Mouse (Mus musculus) NIH3T3 (cell line): ENCODE measurements around the gene Rpl26.

Experiments used
- DNase-seq: peaks from one replicate; pipeline ENCODE4 v3.0.0-alpha.2; 2012; ENCODE audit warnings: low read depth

The Rpl26 gene

DNA sequence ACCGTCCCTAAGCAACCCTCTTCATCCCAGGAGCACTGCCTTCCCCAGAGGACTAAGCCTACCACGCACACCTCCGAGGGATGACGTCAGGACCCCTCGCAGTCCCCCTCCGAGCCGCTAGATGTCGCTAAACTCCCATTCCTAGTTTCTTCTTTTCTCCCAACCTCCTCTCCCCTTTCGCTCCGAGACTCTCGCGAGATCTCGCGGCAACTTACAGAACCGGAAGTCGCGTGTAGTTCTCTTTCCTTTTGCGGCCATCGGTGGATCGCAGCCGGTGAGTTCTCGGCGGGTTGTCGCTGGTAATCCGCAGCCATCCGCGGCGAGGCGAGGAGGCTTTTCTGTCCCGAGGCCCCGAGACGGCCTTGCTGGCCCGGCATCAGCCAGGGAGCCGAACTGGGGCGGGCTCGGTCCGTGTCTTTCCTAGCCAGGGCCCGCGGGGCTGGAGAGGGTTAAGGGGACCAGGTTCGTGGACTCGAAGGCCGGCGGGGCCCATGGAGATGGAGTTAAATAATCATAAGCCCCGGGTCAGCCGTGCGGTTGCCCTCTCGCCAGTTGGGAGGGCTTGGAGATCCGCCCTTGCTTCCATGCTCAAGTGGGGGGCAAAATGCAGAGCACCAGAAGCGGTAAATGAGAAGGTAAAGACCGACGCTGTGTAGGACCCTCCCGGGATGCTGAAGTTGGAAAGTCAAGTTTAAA is at the start of gene Rpl26:
Gene Rpl26 (plus strand): TSS at position 233 of the 696 bp plus-strand sequence.
- DNase-seq: peak; percentile 100

- no peak for DNase-seq
Measured at GRCm38 (mm10) chr11:68851644-68852485, 49.5 kb upstream of the Rpl26 start.

DNA sequence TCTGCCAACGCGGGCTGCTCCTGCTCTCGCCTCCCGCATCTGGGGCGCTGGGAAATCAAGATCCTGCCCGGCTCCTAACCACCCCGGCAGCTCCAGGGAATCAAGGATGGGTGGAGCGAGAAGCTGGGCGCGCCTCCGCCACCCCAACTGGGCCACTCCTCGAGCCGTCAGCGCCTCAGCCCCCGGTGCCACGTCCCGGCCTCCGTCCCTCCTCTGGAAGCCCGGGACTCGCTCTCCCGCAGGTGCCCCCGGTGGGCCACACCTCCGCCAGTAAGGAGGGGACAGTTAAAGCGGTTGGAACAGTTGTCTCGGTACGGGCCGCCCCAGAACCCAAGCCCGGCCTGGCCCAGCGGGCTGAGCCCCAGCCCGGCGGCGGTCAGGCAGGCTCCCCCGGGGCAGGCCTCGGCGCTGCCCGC is 48.9 kb upstream of the Rpl26 start:
- DNase-seq: peak; percentile 86

DNA sequence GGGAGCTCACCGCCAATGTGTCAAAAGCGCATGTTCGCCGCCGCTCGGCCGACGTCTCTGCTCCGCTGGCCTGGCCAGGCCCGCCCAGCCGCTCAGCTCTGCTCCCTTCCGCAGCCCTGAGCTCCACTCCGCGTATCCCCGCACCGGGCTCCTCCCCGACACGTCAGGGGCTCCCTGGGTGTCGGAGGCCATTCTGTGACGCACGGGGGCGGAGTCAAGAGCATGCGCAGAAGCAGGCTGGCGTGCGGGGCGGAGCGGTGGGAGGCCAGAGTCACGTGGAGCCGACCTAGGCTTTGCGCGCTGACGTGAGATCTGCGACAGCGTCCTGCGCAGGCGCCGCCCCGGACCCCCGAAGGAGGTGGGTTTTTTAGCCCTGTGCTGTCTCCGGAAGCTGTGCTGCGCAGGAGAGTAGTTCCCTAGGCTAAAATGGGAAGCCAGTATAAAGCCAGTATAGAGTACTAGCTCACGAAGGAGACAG is 48.4 kb upstream of the Rpl26 start:
- DNase-seq: peak; percentile 100

- peak; percentile 57 for DNase-seq
Measured at GRCm38 (mm10) chr11:68853611-68854401, 47.6 kb upstream of the Rpl26 start.

- DNase-seq: no peak
Measured at GRCm38 (mm10) chr11:68854621-68855020, 46.8 kb upstream of the Rpl26 start.

- no peak for DNase-seq
Measured at GRCm38 (mm10) chr11:68857329-68857728, 44.1 kb upstream of the Rpl26 start.

DNA sequence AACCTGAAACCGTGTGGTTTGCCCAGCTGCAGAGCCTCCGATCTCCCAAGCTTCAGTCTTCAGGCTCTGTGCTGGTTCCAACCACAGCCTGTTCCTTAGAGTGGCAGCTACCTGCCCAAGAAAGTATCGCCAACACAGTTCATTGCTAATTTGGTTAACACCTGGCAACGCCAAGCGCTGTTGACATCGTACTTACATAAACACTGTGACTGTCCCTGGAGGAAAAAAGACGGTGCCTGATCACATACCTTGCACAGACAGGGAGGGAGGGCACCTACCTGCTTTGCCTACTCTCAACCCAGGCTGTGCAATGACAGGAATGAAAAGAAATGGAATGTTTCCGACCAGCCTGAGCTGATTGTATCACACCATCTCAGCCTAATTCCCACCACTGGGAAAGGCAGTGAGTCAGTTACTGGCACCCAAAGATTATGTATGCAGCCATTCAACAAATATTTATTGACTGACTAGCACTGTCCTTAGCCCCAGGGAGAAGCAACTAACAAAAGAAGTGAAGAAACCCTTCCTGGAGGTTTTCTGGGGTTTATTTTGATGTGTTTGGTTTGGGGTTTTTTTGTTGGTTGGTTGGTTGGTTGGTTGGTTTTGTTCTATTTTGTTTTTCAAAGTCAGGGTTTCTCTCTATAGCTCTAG is 41.3 kb upstream of the Rpl26 start:
- DNase-seq: peak; percentile 38

- DNase-seq: no peak
Measured at GRCm38 (mm10) chr11:68862260-68862659, 39.1 kb upstream of the Rpl26 start.

- no peak for DNase-seq
Measured at GRCm38 (mm10) chr11:68863631-68864091, 37.7 kb upstream of the Rpl26 start.

GRCm38 (mm10) chr11:68864544-68865189 is 36.7 kb upstream of the Rpl26 start:
- DNase-seq: peak; percentile 70

GRCm38 (mm10) chr11:68871277-68871676 is 30.1 kb upstream of the Rpl26 start:
- no peak for DNase-seq

GRCm38 (mm10) chr11:68871748-68872147 is 29.6 kb upstream of the Rpl26 start, which contains the start of gene Ndel1:
TSS of gene Ndel1 (minus strand) at chr11:68871858.
- peak; percentile 83 for DNase-seq

DNA sequence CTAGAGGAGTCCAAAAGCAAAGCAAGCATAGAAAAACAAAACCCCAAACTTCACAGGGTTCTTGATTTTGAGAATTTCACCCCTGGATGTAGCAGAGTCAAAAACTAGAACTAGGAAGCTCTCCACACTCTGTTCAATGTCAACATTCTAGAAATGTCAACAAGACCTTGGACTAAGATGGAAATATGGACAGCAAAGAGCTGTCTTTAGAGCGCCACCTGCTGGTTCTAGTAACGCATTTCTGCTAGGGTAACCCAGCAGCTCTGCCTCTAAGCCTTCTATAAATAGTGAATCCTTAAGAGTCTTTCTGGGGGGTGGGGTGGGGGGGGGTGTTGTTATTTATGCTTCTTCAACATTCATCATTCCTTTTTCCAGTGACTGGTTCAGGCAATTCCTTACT is 26.5 kb upstream of the Rpl26 start:
- DNase-seq: peak; percentile 89

GRCm38 (mm10) chr11:68878811-68879210 is 22.6 kb upstream of the Rpl26 start:
- DNase-seq: no peak

- no peak for DNase-seq
Measured at GRCm38 (mm10) chr11:68882107-68882506, 19.3 kb upstream of the Rpl26 start.

GRCm38 (mm10) chr11:68883843-68884242 is 17.5 kb upstream of the Rpl26 start:
- DNase-seq: no peak

- DNase-seq: no peak
Measured at GRCm38 (mm10) chr11:68884368-68884767, 17.0 kb upstream of the Rpl26 start.

DNA sequence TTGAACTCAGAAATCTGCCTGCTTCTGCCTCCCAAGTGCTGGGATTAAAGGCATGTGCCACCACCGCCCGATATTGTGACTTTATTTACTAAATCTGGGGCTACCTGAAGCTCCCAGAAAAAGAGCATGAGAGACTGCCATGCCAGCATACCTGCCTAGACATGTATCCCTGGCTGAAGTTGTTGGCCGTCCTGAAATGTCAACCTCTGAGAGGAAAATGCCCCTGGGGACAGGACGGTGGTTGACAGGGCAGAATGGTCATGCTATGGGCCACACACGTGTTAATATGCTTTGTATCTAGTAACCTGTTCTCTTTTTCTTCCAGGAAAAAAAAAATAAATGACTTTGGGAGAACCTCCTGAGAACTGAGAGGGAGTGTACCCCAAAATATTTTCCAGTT is 15.3 kb upstream of the Rpl26 start:
- DNase-seq: no peak

DNA sequence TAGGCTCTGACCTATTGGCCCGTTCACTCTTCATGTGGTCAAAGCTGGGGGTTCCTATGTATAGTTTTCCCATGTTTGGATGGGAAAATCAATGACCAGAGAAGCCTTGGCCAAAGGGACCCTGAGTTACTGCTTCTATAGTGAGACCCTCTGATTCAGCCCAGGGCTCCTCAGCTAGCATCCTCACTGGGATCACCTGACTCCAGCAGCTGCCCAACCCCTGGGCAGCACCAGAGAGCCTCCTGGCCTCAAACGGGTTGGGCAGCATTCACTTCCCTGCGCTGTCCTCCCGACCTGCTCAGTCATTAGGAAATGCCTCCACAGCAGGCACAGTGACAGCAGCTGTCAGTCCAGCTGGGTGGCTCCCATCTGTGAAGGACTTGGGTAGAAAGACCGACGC is 13.1 kb upstream of the Rpl26 start, which contains the start of gene Rnf222:
Gene Rnf222 (plus strand): TSS at position 301 of the 400 bp plus-strand sequence.
- no peak for DNase-seq

- DNase-seq: no peak
Measured at GRCm38 (mm10) chr11:68888653-68889052, 12.7 kb upstream of the Rpl26 start.
